Mouse (Mus musculus): Measurements from ENCODE around the gene Rab7b. TPM values are rescaled to one million over a fixed set of nuclear protein-coding genes. Genes with fewer than 3 reads are reported as not detected.

Gene Rab7b
- 0.53 and 1.1 TPM in 2 replicates for polyA plus RNA-seq (2014; fragmentation: Nextera tagmentation; extraction: Ambion mirVana)

DNA sequence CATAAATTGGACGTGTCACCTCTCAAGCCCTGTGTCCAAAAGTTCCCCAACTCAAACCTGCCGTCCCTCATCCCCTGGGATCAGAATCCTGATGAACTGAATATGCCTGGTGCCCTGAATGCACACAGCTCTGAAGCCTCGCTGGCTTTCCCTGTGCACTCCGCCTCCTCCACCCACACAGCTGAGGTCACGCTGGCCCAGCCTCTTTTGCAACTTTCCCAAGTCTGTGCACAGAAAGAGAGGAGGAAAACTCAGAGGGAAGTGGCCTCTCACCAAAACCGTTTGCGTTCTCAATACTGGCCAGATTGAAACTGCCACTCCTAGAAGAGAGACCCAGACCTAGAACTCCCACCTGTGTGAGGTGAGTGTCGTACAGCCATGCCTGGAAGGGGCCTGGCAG is at the start of gene Rab7b:
Gene Rab7b, plus strand, starts transcription at position 221 of the 400 bp plus-strand sequence.
- no peak within 1 kb of the TSS for H3K9ac ChIP-seq (ENCODE audit: low read depth, low read length)
- ATAC-seq (replicated peaks; ENCODE audit: low FRiP score) (no peak), DNase-seq (ENCODE audit: low spot score) (no peak)
- H3K4me2 ChIP-seq = no peak within 1 kb of the TSS
- no peak within 1 kb of the TSS for H3K27ac ChIP-seq (ENCODE audit: low read depth, low read length)
- no peaks in the 10 kb centered on the region for H3K4me1 ChIP-seq (replicated peaks; ENCODE audit: control insufficient read depth, insufficient read depth, low read length)
- 58% methylated on average over 8 of the region's 8 CpGs for WGBS
- H3K9me3 ChIP-seq (ENCODE audit: control insufficient read depth, low read length) = no peaks in the 10 kb centered on the region
- H3K27me3 ChIP-seq (replicated peaks; ENCODE audit: control insufficient read depth, insufficient read depth, low read length) = no peaks in the 10 kb centered on the region
- no peak within 1 kb of the TSS for H3K4me3 ChIP-seq (ENCODE audit: low read depth, low read length)
- no peaks in the 10 kb centered on the region for H3K36me3 ChIP-seq (ENCODE audit: control insufficient read depth, insufficient read depth, low read length)

DNA sequence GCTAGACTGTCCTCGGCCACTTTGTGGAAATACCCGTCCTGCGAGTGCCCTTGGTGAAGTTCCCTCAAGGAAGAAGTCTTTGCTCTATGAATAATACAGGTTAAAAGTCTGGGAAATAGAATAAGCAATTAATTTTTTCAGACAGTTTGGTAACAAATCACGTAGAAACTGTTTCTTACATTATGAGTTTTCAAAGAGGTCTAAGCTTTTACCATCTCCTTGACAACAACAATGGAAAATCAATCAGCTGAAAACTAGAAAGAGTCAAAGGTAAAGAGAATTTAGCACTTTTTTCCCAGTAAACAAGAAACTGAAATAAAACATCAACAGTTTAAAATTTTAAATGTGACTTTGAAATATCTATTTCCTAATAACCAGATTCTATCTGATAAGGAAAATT is 48.4 kb upstream of the Rab7b start:
- no peak overlapping the region for H3K4me2 ChIP-seq
- ATAC-seq (replicated peaks; ENCODE audit: low FRiP score) = no peak
- no peaks in the 10 kb centered on the region for H3K27me3 ChIP-seq (replicated peaks; ENCODE audit: control insufficient read depth, insufficient read depth, low read length)
- no peaks in the 10 kb centered on the region for H3K36me3 ChIP-seq (ENCODE audit: control insufficient read depth, insufficient read depth, low read length)
- H3K9me3 ChIP-seq (ENCODE audit: control insufficient read depth, low read length) = no peaks in the 10 kb centered on the region
- WGBS = 86% methylated on average over 4 of the region's 4 CpGs
- peaks cover 6% of the 10 kb centered on the region; the same call in 1 of the 2 replicates for H3K4me1 ChIP-seq (replicated peaks; ENCODE audit: control insufficient read depth, insufficient read depth, low read length)
- DNase-seq (ENCODE audit: low spot score) = no peak
- H3K27ac ChIP-seq (ENCODE audit: low read depth, low read length) = no peak overlapping the region
- H3K4me3 ChIP-seq (ENCODE audit: low read depth, low read length) = no peak overlapping the region
- H3K9ac ChIP-seq (ENCODE audit: low read depth, low read length) = no peak overlapping the region

DNA sequence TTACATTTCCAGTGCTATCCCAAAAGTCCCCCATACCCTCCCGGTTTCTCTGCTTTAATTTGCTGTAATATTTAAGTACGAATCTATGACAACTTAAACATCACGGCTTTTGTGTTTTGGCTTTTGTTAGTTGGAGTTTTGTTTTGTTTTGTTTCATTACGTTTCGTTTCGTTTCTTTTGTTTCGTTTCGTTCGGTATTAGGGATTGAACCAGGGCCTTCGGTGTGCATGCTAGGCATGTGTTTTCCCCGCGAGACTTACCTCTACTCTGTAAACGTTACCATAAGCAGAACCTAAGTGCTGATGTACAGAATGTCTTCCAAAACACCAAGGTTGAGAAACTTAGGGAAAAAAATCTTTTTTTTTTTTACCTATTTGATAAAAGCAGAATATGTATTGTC is 46.9 kb upstream of the Rab7b start:
- no peaks in the 10 kb centered on the region for H3K36me3 ChIP-seq (ENCODE audit: control insufficient read depth, insufficient read depth, low read length)
- peaks cover 6% of the 10 kb centered on the region; the same call in 1 of the 2 replicates for H3K4me1 ChIP-seq (replicated peaks; ENCODE audit: control insufficient read depth, insufficient read depth, low read length)
- no peak overlapping the region for H3K9ac ChIP-seq (ENCODE audit: low read depth, low read length)
- ATAC-seq (replicated peaks; ENCODE audit: low FRiP score) (no peak), DNase-seq (ENCODE audit: low spot score) (no peak)
- no peaks in the 10 kb centered on the region for H3K27me3 ChIP-seq (replicated peaks; ENCODE audit: control insufficient read depth, insufficient read depth, low read length)
- H3K27ac ChIP-seq (ENCODE audit: low read depth, low read length) = no peak overlapping the region
- no peaks in the 10 kb centered on the region for H3K9me3 ChIP-seq (ENCODE audit: control insufficient read depth, low read length)
- H3K4me3 ChIP-seq (ENCODE audit: low read depth, low read length) = no peak overlapping the region
- H3K4me2 ChIP-seq = no peak overlapping the region
- WGBS = 94% methylated on average over 13 of the region's 13 CpGs

DNA sequence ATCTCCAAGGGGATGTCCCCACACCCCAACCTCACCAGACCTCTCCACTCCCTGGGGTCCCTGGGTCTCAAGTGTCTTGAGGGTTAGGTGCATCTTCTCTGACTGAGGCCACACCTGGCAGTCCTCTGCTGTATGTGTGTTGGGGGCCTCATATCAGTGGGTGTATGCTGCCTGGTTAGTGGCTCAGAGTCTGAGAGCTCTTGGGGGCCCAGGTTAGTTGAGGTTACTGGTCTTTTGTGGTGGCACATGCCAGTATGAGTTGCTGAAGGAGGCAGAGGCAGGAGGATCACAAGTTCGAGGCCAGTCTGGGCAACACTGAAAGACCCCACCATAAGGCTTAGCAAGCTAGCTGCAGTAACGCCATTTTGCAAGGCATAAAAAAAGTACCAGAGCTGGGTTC is 46.2 kb upstream of the Rab7b start:
- Histone ChIP-seq H3K9ac (ENCODE audit: low read depth, low read length) (no peak overlapping the region), H3K27ac (ENCODE audit: low read depth, low read length) (no peak overlapping the region), H3K27me3 (replicated peaks; ENCODE audit: control insufficient read depth, insufficient read depth, low read length) (no peaks in the 10 kb centered on the region), H3K4me1 (replicated peaks; ENCODE audit: control insufficient read depth, insufficient read depth, low read length) (peaks cover 6% of the 10 kb centered on the region; the same call in 1 of the 2 replicates), H3K36me3 (ENCODE audit: control insufficient read depth, insufficient read depth, low read length) (no peaks in the 10 kb centered on the region), H3K9me3 (ENCODE audit: control insufficient read depth, low read length) (no peaks in the 10 kb centered on the region), H3K4me3 (ENCODE audit: low read depth, low read length) (no peak overlapping the region), H3K4me2 (no peak overlapping the region)
- WGBS = 75% methylated on average over 2 of the region's 2 CpGs
- ATAC-seq (replicated peaks; ENCODE audit: low FRiP score) = no peak
- DNase-seq (ENCODE audit: low spot score) = no peak

DNA sequence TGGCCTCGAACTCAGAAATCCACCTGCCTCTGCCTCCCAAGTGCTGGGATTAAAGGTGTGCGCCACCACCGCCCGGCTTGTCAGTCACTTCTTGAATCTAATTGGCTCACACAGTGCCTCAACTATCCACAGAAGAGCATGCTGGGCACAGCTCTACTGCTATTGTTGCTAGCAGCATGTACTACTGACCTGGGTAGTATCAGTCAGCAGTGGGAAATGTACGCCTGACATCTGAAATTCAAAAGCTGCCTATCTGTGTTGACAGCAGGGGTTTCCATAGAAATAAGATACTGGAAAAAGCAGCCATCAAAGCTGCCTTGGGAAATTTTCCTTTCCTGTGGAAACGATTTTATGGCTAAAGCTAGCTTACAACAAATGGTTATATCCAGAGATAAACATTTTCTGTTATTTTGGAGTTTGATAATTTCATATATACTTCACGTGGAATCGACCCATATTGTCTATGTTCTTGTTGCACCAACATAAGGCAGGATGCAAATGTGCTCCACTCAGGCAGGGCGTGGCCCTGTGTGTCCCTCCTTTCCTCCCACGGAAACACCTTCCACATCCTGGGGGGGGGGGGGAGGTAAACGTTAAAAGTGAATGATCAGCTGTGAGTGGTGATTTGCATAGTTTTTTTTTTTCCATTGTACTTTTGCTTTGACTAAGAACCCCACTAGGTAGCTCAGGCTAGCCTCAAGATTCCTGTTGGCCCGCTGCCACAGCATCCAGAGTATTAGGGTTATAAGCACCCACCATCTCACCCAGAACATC is 35.6 kb upstream of the Rab7b start:
- H3K27ac ChIP-seq (ENCODE audit: low read depth, low read length) = no peak overlapping the region
- WGBS = 74% methylated on average over 11 of the region's 12 CpGs
- H3K4me2 ChIP-seq = no peak overlapping the region
- no peaks in the 10 kb centered on the region for H3K27me3 ChIP-seq (replicated peaks; ENCODE audit: control insufficient read depth, insufficient read depth, low read length)
- H3K9ac ChIP-seq (ENCODE audit: low read depth, low read length) = no peak overlapping the region
- ATAC-seq (replicated peaks; ENCODE audit: low FRiP score) = no peak
- H3K4me3 ChIP-seq (ENCODE audit: low read depth, low read length) = no peak overlapping the region
- no peaks in the 10 kb centered on the region for H3K9me3 ChIP-seq (ENCODE audit: control insufficient read depth, low read length)
- H3K4me1 ChIP-seq (replicated peaks; ENCODE audit: control insufficient read depth, insufficient read depth, low read length) = no peaks in the 10 kb centered on the region
- H3K36me3 ChIP-seq (ENCODE audit: control insufficient read depth, insufficient read depth, low read length) = no peaks in the 10 kb centered on the region
- DNase-seq (ENCODE audit: low spot score) = no peak

DNA sequence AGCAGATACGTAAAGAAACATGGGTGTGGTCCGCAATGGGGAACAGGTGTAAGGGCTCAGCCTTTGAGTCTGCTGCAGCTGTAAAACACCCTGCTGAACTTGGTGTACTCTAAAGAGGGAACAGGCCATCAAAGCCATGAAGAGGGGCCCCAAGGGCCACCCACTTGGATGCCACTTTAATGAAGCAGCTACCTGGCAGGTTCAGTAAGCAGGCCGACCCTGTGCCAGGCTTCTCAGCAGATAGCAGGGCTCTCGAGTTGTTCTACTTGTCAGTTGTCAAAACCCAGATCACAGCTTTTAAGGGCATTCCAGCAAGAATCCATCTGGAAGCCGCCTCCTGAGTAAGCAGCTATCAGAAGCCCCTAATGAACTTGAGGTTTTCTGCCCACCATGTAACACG is 32.9 kb upstream of the Rab7b start:
- 79% methylated on average over 6 of the region's 6 CpGs for WGBS

DNA sequence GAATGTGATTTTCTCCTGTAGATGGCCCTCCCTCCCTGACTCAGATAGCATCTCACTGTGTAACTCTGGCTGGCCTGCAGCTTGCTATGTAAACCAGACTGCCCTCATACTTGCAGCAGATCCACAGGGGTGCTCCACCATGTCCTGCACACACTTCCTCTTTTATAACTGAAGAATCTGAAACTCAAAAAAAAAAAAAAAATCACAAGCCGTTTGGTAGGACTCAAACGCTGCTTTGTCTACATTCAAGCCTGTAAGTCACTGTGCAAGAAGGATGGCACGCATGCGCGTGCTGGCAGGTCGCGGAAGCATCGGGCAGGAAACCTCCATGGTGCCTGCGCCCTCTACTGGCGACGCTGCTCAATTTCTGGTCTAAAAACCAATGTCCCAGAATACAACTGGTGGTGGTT is 30.5 kb upstream of the Rab7b start:
- H3K27me3 ChIP-seq (replicated peaks; ENCODE audit: control insufficient read depth, insufficient read depth, low read length) = no peaks in the 10 kb centered on the region
- H3K9me3 ChIP-seq (ENCODE audit: control insufficient read depth, low read length) = no peaks in the 10 kb centered on the region
- no peak overlapping the region for H3K9ac ChIP-seq (ENCODE audit: low read depth, low read length)
- 0 out of 2 replicates have a peak overlapping the region, but pooled peaks have one; percentile 0 for H3K4me3 ChIP-seq (ENCODE audit: low read depth, low read length)
- no peak overlapping the region for H3K27ac ChIP-seq (ENCODE audit: low read depth, low read length)
- peak; percentile 82 for DNase-seq (ENCODE audit: low spot score)
- H3K4me1 ChIP-seq (replicated peaks; ENCODE audit: control insufficient read depth, insufficient read depth, low read length) = no peaks in the 10 kb centered on the region
- WGBS = 0% methylated on average over 11 of the region's 11 CpGs
- H3K36me3 ChIP-seq (ENCODE audit: control insufficient read depth, insufficient read depth, low read length) = no peaks in the 10 kb centered on the region
- ATAC-seq (replicated peaks; ENCODE audit: low FRiP score) = peak; percentile 79
- peak overlapping the region; percentile 53 for H3K4me2 ChIP-seq

More for the DNA sequence above, 32.9 kb upstream of the Rab7b start:
- Histone ChIP-seq H3K4me1 (replicated peaks; ENCODE audit: control insufficient read depth, insufficient read depth, low read length) (no peaks in the 10 kb centered on the region), H3K27ac (ENCODE audit: low read depth, low read length) (no peak overlapping the region), H3K9ac (ENCODE audit: low read depth, low read length) (no peak overlapping the region), H3K4me3 (ENCODE audit: low read depth, low read length) (no peak overlapping the region), H3K4me2 (no peak overlapping the region), H3K9me3 (ENCODE audit: control insufficient read depth, low read length) (no peaks in the 10 kb centered on the region), H3K27me3 (replicated peaks; ENCODE audit: control insufficient read depth, insufficient read depth, low read length) (no peaks in the 10 kb centered on the region), H3K36me3 (ENCODE audit: control insufficient read depth, insufficient read depth, low read length) (no peaks in the 10 kb centered on the region)
- ATAC-seq (replicated peaks; ENCODE audit: low FRiP score) (no peak), DNase-seq (ENCODE audit: low spot score) (no peak)

DNA sequence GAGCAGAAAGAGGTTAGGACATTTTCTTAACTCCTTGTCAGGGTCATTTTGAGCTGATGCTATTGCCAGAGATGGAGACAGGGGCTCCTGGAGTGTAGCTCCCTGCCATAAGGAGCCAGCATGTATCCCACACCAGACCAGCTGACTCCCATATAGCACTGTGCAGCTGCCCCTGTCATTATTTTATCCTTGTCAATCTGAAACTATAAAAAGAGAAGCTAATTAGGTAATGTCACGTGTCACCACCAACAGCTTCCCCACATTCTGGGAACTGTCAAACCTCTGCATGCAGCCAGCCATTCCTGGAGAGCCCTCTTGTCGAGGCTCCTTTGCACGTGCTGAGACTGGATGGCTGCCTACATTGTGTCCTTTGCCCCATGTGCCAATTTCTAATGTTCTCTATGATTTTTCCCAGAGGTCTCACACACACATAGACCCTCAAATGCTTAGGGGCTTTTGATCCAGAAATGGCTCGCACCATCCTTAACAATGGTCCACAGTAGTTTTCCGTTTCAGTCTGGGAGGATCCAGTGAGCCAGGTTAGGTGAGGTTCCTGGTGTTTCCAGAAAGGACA is 28.9 kb upstream of the Rab7b start:
- no peak for ATAC-seq (replicated peaks; ENCODE audit: low FRiP score)

DNA sequence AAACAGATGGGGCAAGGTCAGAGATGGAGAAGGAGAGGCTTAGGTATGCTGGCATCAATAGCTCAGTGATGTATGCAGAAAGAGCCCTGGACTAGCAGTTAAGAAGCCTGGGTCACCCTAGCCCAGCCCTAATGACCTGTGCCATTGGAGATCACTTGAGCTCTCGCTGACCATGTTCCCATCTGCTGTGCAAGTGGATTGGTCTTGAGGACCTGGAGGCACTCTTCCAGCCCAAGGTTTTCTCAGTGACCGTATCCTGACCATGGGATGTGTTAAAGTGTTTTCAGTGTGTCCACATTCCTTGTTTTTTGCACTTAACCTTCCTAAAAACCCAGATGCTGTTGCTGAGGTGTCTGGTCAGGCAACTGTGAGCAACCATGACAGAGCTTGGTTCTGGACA is 28.2 kb upstream of the Rab7b start:
- no peaks in the 10 kb centered on the region for H3K9me3 ChIP-seq (ENCODE audit: control insufficient read depth, low read length)
- H3K27me3 ChIP-seq (replicated peaks; ENCODE audit: control insufficient read depth, insufficient read depth, low read length) = no peaks in the 10 kb centered on the region
- no peak overlapping the region for H3K27ac ChIP-seq (ENCODE audit: low read depth, low read length)
- H3K9ac ChIP-seq (ENCODE audit: low read depth, low read length) = no peak overlapping the region
- H3K4me2 ChIP-seq = no peak overlapping the region
- no peak overlapping the region for H3K4me3 ChIP-seq (ENCODE audit: low read depth, low read length)
- no peaks in the 10 kb centered on the region for H3K4me1 ChIP-seq (replicated peaks; ENCODE audit: control insufficient read depth, insufficient read depth, low read length)
- no peaks in the 10 kb centered on the region for H3K36me3 ChIP-seq (ENCODE audit: control insufficient read depth, insufficient read depth, low read length)
- DNase-seq (ENCODE audit: low spot score) = no peak
- no peak for ATAC-seq (replicated peaks; ENCODE audit: low FRiP score)
- 81% methylated on average over 2 of the region's 2 CpGs for WGBS

More for the DNA sequence above, 28.9 kb upstream of the Rab7b start:
- Histone ChIP-seq H3K36me3 (ENCODE audit: control insufficient read depth, insufficient read depth, low read length) (no peaks in the 10 kb centered on the region), H3K4me2 (no peak overlapping the region), H3K9me3 (ENCODE audit: control insufficient read depth, low read length) (no peaks in the 10 kb centered on the region), H3K9ac (ENCODE audit: low read depth, low read length) (no peak overlapping the region), H3K4me1 (replicated peaks; ENCODE audit: control insufficient read depth, insufficient read depth, low read length) (no peaks in the 10 kb centered on the region), H3K27me3 (replicated peaks; ENCODE audit: control insufficient read depth, insufficient read depth, low read length) (no peaks in the 10 kb centered on the region), H3K4me3 (ENCODE audit: low read depth, low read length) (no peak overlapping the region), H3K27ac (ENCODE audit: low read depth, low read length) (no peak overlapping the region)
- WGBS = 74% methylated on average over 5 of the region's 5 CpGs
- DNase-seq (ENCODE audit: low spot score) = no peak
